Mouse (Mus musculus) frontal cortex, postnatal 14 days (tissue): ENCODE results near the gene Lemd2.

Source experiments
- DNase-seq, 2 experiments: peaks; one replicate each; pipeline ENCODE4 v3.0.0; 2022; ENCODE audit warnings: low spot score in 2 of 2

Lemd2 gene

GRCm38 (mm10) chr17:27160905-27161304, 43.4 kb downstream of the Lemd2 start:
- no peak for DNase-seq

DNA sequence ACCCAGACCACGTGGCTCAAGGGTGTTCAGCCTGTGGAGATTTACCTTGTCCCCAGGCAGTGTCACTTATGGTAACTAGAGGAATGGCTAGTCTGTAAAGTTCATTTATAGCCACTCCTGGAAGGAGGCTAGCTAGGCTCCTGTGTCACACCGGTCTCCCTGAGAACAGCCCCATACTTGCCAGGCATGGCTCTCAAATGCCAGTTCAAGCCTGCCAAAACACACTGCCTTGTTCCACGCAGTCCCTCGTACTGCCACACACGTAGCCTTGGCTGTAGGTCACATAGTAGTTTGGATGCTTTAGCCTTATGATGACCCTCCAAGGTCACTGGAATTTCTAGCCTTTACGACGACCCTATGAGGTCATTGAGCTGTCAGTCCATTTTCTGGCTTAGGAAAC, 45.1 kb downstream of the Lemd2 start:
- DNase-seq: no peak

DNA sequence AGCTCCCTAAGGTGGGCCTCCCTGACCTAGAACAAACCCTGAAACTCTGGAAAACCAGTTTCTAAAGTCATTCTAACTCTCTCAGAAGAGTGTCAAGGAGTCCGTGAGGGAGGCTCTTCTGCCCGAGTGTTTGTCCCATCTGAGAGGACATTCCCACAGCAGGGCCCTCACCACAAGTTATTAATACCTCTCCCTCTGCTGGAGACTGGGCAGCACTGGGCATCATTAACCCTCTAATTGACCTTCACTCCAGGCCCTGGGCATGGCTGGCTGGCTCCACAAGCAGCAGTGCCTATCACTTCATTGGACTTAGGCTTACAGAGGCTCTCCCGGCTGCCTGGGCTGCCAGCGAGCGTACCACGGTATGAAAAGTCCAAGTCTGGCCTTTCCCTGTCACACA, 45.8 kb downstream of the Lemd2 start:
- DNase-seq: no peak

DNA sequence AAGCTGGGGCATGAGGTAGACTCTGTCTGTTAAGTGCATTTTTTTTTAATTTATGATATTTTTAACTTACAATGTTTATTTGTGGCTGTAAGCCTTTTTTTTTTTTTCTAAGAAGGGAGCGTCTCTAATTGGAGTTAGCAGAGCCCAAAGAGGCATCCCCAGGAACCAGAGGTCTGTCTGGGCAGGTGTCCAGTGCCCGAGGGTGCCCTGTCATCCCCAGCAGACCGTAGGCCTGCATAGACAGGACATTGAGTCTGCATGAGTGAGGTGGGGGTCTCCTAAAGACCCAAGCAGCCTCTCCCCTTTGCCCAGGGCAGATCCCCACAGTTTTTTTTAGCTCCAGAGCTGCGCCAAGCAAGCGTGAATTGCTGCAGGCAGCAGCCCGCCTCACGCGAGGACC, 48.5 kb downstream of the Lemd2 start:
- DNase-seq: no peak

GRCm38 (mm10) chr17:27154881-27155280, 49.4 kb downstream of the Lemd2 start:
- DNase-seq: no peak

GRCm38 (mm10) chr17:27154256-27154655, 50.0 kb downstream of the Lemd2 start:
- DNase-seq: no peak

GRCm38 (mm10) chr17:27153773-27154193, 50.5 kb downstream of the Lemd2 start:
- no peak for DNase-seq

- DNase-seq: no peak
Measured at GRCm38 (mm10) chr17:27152976-27153723, 51.1 kb downstream of the Lemd2 start.

GRCm38 (mm10) chr17:27151411-27151810, 52.9 kb downstream of the Lemd2 start:
- no peak for DNase-seq

DNA sequence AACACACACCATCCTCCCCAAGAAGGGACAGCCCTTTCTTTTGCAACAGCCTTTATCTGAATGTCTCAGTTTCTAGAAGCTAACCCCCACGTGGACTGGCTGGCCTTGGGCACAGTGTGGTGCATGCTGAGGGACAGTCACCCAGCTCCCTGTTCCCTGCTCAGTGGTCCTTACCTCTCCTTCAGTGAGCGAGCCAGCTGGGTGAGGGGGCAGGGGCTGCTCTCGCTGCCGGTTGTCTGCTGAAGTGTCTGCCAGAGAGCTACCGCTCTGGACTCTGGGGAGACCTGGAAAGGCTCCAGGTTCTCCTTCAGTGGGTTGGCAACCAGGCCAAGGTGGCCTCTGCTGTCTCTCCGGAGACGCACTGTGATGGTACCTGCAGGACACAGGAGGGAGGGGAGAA, 53.4 kb downstream of the Lemd2 start:
- no peak for DNase-seq

DNA sequence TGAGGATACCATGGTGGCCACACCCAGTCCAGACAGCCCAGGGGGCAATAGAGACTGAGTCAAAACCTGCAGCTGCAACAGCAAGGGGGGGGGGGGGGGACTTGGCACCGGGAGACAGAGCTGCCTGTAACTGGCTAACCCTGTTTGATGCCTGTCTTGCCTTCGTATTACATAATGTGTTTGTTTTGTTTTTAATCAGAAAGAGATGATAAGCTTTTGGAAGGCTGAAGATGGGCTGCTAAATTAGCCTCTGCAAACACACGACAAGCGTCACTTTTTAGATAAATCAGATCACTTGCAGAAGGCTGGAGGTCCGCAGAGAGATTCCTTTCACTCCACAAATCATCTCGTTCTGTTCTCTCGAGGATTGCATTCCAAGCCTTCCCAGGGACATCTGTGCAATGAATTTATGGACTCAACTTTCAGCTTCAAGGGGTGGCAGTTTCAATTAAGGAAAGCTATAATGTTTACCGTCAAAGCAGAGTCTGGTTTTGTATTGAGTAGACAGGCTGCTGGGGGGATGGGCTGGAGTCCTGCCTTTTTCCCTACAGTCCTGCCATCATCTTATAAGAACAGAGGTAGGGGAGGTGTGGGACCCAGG, 57.8 kb downstream of the Lemd2 start:
- DNase-seq: no peak

DNA sequence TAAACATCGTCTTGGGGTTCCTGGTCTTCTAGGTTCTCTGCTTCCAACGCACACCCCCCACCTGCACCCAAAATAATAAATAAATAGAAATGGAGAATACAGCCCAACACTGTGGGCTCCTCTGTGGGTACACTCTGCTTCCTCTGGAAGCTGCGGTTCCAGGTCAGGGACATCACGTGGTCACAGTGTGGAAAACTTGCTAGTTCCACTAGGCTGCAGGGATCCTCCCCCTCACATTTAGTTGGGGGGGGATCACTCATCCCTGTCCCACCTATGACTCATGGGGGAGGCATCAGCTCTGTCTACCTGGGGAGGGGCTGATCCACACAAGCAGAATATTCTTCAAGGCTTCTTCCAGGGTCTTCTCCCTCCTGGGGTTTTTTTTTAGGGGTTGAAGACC, 60.1 kb downstream of the Lemd2 start:
- no peak for DNase-seq

DNA sequence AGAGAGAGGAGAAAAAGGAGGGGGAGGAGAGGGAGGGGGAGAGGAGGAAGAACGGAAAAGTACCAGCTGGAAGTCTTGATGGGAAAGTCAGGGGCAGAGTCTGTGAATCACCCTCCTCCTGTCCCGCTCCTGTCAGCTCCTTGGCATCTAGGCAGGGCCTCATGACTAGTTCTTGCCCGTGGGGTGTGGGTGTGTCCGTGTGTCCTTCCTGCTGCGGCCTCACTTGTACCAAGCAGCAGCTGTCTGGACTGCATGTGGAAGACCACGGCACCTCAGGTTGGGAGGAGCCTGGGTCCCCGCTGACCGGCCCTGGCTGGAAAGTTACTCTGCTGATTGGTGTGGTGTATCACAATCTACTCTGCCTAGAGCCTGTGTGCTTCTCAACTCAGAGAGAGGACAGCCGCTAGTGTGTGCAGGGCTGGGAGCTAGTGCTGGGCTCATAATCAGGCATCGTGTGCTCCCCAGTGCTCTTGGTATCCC, 62.3 kb downstream of the Lemd2 start:
- no peak for DNase-seq

DNA sequence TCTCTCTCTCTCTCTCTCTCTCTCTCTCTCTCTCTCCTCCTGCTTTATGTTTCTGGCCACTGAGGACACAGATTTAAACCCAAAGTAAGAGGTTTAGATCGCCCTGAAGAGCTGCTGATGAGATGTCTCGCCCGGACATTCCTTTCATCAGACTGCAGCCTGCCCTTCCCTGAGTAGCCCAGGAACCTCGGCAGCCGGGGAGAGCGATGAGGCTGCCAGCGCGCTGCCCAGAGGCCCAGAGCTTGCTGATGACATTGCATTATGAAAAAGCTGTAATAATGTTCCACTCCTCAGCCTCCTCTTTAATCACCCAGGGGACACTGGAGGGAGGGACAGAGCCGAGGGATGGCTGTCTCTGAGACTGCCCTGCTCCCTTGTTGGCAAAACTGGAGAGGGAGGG, 64.0 kb downstream of the Lemd2 start:
- no peak for DNase-seq
